Mouse (Mus musculus) cerebellum, adult 2 months (tissue): Measurements from ENCODE around the gene Peli2.

Experiments used
- CTCF ChIP-seq: fragments of 200-500 bp; IDR thresholded peaks from 2 replicates; pipeline ENCODE4 v1.5.1; 2011; ENCODE audit warnings: low read depth, mild to moderate bottlenecking, control low read depth, low read length, moderate library complexity, borderline replicate concordance; ENCODE audit not compliant: insufficient read depth
- POLR2A ChIP-seq: fragments of 200-500 bp; IDR thresholded peaks from 2 replicates; pipeline ENCODE4 v1.6.1; 2011; ENCODE audit warnings: low read length, control low read depth, borderline replicate concordance; ENCODE audit not compliant: insufficient read depth

DNA sequence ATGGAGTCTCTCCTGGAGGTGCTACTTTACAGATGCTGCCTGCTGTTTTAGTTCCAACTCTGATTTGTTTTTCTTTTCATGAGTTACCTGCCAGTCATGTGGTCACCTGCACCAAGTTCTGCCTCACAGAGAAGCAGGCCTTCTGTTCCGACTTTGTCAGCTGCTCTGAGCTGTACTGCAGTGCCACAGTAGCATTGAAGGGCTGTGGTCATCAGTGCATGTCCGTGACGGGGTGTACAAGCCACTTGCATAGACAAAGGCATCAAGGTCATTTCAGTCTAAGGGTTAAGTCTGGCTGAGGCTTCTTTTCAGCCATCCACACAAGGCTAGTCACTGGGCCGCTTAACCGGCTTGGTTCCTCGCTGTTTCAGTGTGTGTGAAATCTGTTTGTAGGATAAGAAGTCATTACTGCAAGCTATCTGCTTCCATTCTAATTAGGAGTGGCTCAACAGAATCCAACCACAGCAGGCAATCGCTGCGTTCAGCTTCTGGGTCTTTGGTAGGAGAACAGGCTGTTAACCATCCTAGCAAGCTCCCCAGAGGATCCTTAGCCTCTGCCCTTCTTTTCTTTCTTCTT, 7.1 kb downstream of the Peli2 start:
- TF ChIP-seq POLR2A (no peak), CTCF (no peak)
